Mouse (Mus musculus): ENCODE results near the gene Aagab. TPM values are rescaled to one million over a fixed set of nuclear protein-coding genes. Genes with fewer than 3 reads are reported as not detected.

Aagab gene
- polyA plus RNA-seq, 1 experiment from 2014 or later, result 27.7 TPM

- Histone ChIP-seq H3K4me1 (replicated peaks; ENCODE audit: control insufficient read depth, insufficient read depth, low read length) (no peaks in the 10 kb centered on the region), H3K4me3 (ENCODE audit: low read depth, low read length) (no peak overlapping the region), H3K9ac (ENCODE audit: low read depth, low read length) (no peak overlapping the region), H3K27ac (ENCODE audit: low read depth, low read length) (no peak overlapping the region), H3K4me2 (no peak overlapping the region), H3K27me3 (replicated peaks; ENCODE audit: control insufficient read depth, insufficient read depth, low read length) (no peaks in the 10 kb centered on the region), H3K9me3 (ENCODE audit: control insufficient read depth, low read length) (no peaks in the 10 kb centered on the region), H3K36me3 (ENCODE audit: control insufficient read depth, insufficient read depth, low read length) (no peaks in the 10 kb centered on the region)
- DNase-seq (ENCODE audit: low spot score), result no peak
- ATAC-seq (replicated peaks; ENCODE audit: low FRiP score), result no peak
- 45% methylated on average over 8 of the region's 8 CpGs for WGBS
Measured at GRCm38 (mm10) chr9:63568808-63569207, 33.7 kb upstream of the Aagab start.

DNA sequence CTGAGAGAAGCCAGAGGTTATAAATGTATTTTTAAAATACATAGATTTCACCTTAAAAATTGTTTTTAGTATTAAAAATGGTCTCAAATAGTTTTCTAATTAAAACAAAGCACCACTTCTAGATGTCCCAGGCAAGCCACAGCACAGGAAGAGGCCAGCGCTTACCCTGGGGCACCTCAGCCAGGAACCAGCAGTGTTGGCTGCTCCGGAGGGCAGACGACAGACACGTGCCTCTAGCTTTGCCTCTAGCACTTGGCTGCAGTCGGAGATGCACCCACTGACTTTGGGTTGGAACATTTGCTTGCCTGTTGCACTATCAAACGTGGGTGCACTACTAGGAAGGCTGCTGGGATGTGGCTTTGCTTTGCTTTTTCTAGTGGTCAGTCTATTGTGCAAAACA is 30.6 kb upstream of the Aagab start:
- DNase-seq (ENCODE audit: low spot score) (no peak), ATAC-seq (replicated peaks; ENCODE audit: low FRiP score) (no peak)
- Histone ChIP-seq H3K4me1 (replicated peaks; ENCODE audit: control insufficient read depth, insufficient read depth, low read length) (no peaks in the 10 kb centered on the region), H3K4me2 (no peak overlapping the region), H3K27ac (ENCODE audit: low read depth, low read length) (no peak overlapping the region), H3K9me3 (ENCODE audit: control insufficient read depth, low read length) (no peaks in the 10 kb centered on the region), H3K27me3 (replicated peaks; ENCODE audit: control insufficient read depth, insufficient read depth, low read length) (no peaks in the 10 kb centered on the region), H3K4me3 (ENCODE audit: low read depth, low read length) (no peak overlapping the region), H3K9ac (ENCODE audit: low read depth, low read length) (no peak overlapping the region), H3K36me3 (ENCODE audit: control insufficient read depth, insufficient read depth, low read length) (no peaks in the 10 kb centered on the region)
- WGBS, result 27% methylated on average over 6 of the region's 6 CpGs

- no peaks in the 10 kb centered on the region for H3K4me1 ChIP-seq (replicated peaks; ENCODE audit: control insufficient read depth, insufficient read depth, low read length)
- no peak overlapping the region for H3K27ac ChIP-seq (ENCODE audit: low read depth, low read length)
- no peak overlapping the region for H3K9ac ChIP-seq (ENCODE audit: low read depth, low read length)
- H3K9me3 ChIP-seq (ENCODE audit: control insufficient read depth, low read length), result no peaks in the 10 kb centered on the region
- 71% methylated on average over 7 of the region's 7 CpGs for WGBS
- no peak for DNase-seq (ENCODE audit: low spot score)
- no peaks in the 10 kb centered on the region for H3K27me3 ChIP-seq (replicated peaks; ENCODE audit: control insufficient read depth, insufficient read depth, low read length)
- ATAC-seq (replicated peaks; ENCODE audit: low FRiP score), result no peak
- no peaks in the 10 kb centered on the region for H3K36me3 ChIP-seq (ENCODE audit: control insufficient read depth, insufficient read depth, low read length)
- no peak overlapping the region for H3K4me3 ChIP-seq (ENCODE audit: low read depth, low read length)
- no peak overlapping the region for H3K4me2 ChIP-seq
Measured at GRCm38 (mm10) chr9:63572874-63573273, 29.6 kb upstream of the Aagab start.

DNA sequence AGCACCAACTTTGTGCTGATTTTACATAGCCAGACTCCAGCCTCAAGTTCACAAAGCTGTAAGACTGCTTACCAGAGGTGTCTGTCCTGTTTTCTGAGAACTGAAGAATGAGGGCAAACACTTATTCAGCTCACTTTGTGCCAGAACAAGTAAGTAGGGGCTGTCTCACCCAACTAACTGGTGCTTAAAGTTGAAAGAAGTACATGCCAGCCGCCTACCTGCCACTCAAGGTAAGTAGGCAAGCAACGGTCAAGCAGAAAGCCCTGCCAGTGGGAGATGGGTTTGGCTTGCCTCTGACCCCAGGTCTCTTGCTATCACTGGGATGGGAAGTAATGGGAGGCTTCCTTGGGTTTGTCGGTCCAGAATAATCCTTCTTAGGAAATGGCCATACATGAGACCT is 25.0 kb upstream of the Aagab start:
- Histone ChIP-seq H3K4me3 (ENCODE audit: low read depth, low read length) (no peak overlapping the region), H3K9me3 (ENCODE audit: control insufficient read depth, low read length) (no peaks in the 10 kb centered on the region), H3K9ac (ENCODE audit: low read depth, low read length) (no peak overlapping the region), H3K27me3 (replicated peaks; ENCODE audit: control insufficient read depth, insufficient read depth, low read length) (no peaks in the 10 kb centered on the region), H3K4me1 (replicated peaks; ENCODE audit: control insufficient read depth, insufficient read depth, low read length) (no peaks in the 10 kb centered on the region; the same call in 1 of the 2 replicates), H3K4me2 (no peak overlapping the region), H3K36me3 (ENCODE audit: control insufficient read depth, insufficient read depth, low read length) (no peaks in the 10 kb centered on the region), H3K27ac (ENCODE audit: low read depth, low read length) (no peak overlapping the region)
- DNase-seq (ENCODE audit: low spot score) (no peak), ATAC-seq (replicated peaks; ENCODE audit: low FRiP score) (no peak)
- WGBS, result 72% methylated on average over 3 of the region's 3 CpGs

DNA sequence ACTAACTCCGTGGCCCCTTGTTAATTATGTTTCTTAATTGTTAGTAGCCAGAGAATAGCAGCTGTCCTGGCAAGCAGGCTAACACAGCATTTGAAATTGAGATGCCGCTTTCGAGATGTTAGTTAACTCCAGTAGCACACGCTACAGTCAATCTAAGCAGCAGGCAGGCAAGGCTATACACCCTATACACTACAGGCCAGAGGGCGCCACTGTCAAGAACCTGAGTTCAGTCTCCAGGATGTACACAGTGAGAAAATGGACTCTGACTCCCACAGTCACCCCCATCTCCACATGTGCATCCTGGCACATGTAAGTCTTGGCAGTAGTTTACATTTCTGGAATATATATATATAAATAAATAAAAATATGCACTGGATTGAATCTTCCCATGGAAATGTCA is 22.8 kb upstream of the Aagab start:
- Histone ChIP-seq H3K4me1 (replicated peaks; ENCODE audit: control insufficient read depth, insufficient read depth, low read length) (no peaks in the 10 kb centered on the region; the same call in 1 of the 2 replicates), H3K4me3 (ENCODE audit: low read depth, low read length) (no peak overlapping the region), H3K36me3 (ENCODE audit: control insufficient read depth, insufficient read depth, low read length) (no peaks in the 10 kb centered on the region), H3K4me2 (no peak overlapping the region), H3K9ac (ENCODE audit: low read depth, low read length) (no peak overlapping the region), H3K27ac (ENCODE audit: low read depth, low read length) (no peak overlapping the region), H3K27me3 (replicated peaks; ENCODE audit: control insufficient read depth, insufficient read depth, low read length) (no peaks in the 10 kb centered on the region), H3K9me3 (ENCODE audit: control insufficient read depth, low read length) (no peaks in the 10 kb centered on the region)
- 88% methylated on average over 5 of the region's 5 CpGs for WGBS
- DNase-seq (ENCODE audit: low spot score), result no peak
- no peak for ATAC-seq (replicated peaks; ENCODE audit: low FRiP score)

DNA sequence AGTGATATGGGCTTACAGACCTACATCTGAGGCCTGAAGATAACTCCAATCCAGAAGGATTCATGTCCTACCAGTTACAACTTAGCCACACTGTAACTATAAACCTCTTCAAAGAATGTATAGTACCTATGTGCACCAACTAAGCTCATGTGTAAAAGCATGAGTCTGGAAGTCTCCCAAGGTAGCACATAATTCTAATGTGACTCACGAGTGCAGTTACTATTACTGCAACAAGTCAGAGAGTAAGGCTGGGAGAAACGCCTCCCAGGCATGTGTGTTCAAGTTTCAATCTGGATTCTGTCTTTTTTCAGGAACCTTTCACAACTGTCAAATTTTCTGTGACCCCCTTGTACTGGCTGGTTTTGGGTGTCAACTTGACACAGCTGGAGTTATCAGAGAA is 22.4 kb upstream of the Aagab start:
- DNase-seq (ENCODE audit: low spot score), result no peak
- Histone ChIP-seq H3K4me2 (no peak overlapping the region), H3K9ac (ENCODE audit: low read depth, low read length) (no peak overlapping the region), H3K4me1 (replicated peaks; ENCODE audit: control insufficient read depth, insufficient read depth, low read length) (no peaks in the 10 kb centered on the region; the same call in 1 of the 2 replicates), H3K27ac (ENCODE audit: low read depth, low read length) (no peak overlapping the region), H3K9me3 (ENCODE audit: control insufficient read depth, low read length) (no peaks in the 10 kb centered on the region), H3K36me3 (ENCODE audit: control insufficient read depth, insufficient read depth, low read length) (no peaks in the 10 kb centered on the region), H3K27me3 (replicated peaks; ENCODE audit: control insufficient read depth, insufficient read depth, low read length) (no peaks in the 10 kb centered on the region), H3K4me3 (ENCODE audit: low read depth, low read length) (no peak overlapping the region)
- no peak for ATAC-seq (replicated peaks; ENCODE audit: low FRiP score)
- 83% methylated on average over 2 of the region's 2 CpGs for WGBS

- no peaks in the 10 kb centered on the region for H3K27me3 ChIP-seq (replicated peaks; ENCODE audit: control insufficient read depth, insufficient read depth, low read length)
- no peak overlapping the region for H3K27ac ChIP-seq (ENCODE audit: low read depth, low read length)
- no peak for ATAC-seq (replicated peaks; ENCODE audit: low FRiP score)
- no peak overlapping the region for H3K9ac ChIP-seq (ENCODE audit: low read depth, low read length)
- 81% methylated on average over 4 of the region's 4 CpGs for WGBS
- no peak for DNase-seq (ENCODE audit: low spot score)
- no peaks in the 10 kb centered on the region; the same call in 1 of the 2 replicates for H3K4me1 ChIP-seq (replicated peaks; ENCODE audit: control insufficient read depth, insufficient read depth, low read length)
- no peaks in the 10 kb centered on the region for H3K9me3 ChIP-seq (ENCODE audit: control insufficient read depth, low read length)
- H3K36me3 ChIP-seq (ENCODE audit: control insufficient read depth, insufficient read depth, low read length), result no peaks in the 10 kb centered on the region
- H3K4me2 ChIP-seq, result no peak overlapping the region
- H3K4me3 ChIP-seq (ENCODE audit: low read depth, low read length), result no peak overlapping the region
Measured at GRCm38 (mm10) chr9:63581778-63582177, 20.7 kb upstream of the Aagab start.

DNA sequence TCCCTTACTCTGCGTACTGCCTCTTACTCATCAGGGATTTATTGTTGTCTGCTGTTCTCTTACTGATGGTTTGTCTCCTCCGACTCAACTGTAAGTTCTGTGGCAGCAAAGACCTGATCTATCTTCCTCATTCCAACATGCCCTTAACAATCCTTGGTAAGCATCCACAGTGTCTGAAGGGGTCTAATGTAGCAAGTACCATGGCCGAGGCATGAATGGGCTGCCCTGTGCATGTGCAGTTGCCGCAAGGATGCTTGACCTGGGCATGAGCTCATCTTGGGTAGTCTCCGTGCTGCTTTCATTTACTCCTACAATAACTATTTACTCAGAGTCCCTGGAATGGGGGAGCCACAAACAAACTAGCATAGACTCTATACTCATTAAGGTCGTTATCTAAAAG is 17.2 kb upstream of the Aagab start:
- 86% methylated on average over 6 of the region's 6 CpGs for WGBS
- ATAC-seq (replicated peaks; ENCODE audit: low FRiP score) (no peak), DNase-seq (ENCODE audit: low spot score) (no peak)
- Histone ChIP-seq H3K9ac (ENCODE audit: low read depth, low read length) (no peak overlapping the region), H3K36me3 (ENCODE audit: control insufficient read depth, insufficient read depth, low read length) (no peaks in the 10 kb centered on the region), H3K27me3 (replicated peaks; ENCODE audit: control insufficient read depth, insufficient read depth, low read length) (no peaks in the 10 kb centered on the region), H3K27ac (ENCODE audit: low read depth, low read length) (no peak overlapping the region), H3K4me1 (replicated peaks; ENCODE audit: control insufficient read depth, insufficient read depth, low read length) (no peaks in the 10 kb centered on the region; the same call in 1 of the 2 replicates), H3K4me3 (ENCODE audit: low read depth, low read length) (no peak overlapping the region), H3K4me2 (no peak overlapping the region), H3K9me3 (ENCODE audit: control insufficient read depth, low read length) (no peaks in the 10 kb centered on the region)

DNA sequence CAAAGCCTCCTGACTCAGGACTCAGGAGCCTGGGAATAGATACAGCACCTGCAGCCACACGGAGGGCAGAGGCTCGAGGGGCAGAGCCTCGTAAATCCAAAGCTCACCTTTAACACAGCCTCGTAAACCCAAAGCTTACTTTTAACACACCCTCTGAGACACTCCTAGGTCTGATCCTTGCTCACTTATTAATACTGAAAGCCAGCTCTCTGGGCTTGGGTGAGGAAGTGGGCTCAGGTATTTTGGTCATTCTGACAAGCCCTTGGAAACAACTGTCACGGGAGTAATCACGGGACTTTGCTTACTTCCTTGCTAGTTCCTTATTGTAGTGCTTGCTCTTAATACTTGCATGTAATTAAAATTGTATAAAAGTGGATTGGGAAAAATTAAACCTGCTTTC is 13.3 kb upstream of the Aagab start:
- no peak for ATAC-seq (replicated peaks; ENCODE audit: low FRiP score)
- Histone ChIP-seq H3K4me1 (replicated peaks; ENCODE audit: control insufficient read depth, insufficient read depth, low read length) (no peaks in the 10 kb centered on the region), H3K9me3 (ENCODE audit: control insufficient read depth, low read length) (no peaks in the 10 kb centered on the region), H3K27me3 (replicated peaks; ENCODE audit: control insufficient read depth, insufficient read depth, low read length) (no peaks in the 10 kb centered on the region), H3K36me3 (ENCODE audit: control insufficient read depth, insufficient read depth, low read length) (no peaks in the 10 kb centered on the region), H3K4me3 (ENCODE audit: low read depth, low read length) (no peak overlapping the region), H3K4me2 (no peak overlapping the region), H3K27ac (ENCODE audit: low read depth, low read length) (no peak overlapping the region), H3K9ac (ENCODE audit: low read depth, low read length) (no peak overlapping the region)
- WGBS, result 68% methylated on average over 6 of the region's 6 CpGs
- no peak for DNase-seq (ENCODE audit: low spot score)
